ENCODE assay signal across 8 mouse cellular contexts in the genomic region with DNA sequence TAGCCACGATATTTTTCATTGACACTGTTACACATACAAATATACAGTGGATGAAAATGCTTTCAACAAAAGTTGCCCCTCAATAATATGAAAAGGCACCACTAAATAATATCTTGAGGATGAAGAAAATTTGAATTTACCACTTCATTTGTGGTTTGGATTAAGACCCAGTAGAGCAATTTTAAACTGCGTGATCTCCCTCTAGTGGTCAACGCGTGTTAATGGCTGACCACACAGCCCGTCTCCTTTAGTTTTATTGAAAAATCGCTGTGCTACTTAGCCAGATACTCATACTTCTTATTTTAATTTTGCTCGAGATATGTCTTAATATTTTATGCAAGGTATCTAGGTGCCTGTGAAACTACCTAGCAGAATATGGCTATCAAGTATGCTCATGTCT.
DNase-seq lines count a peak whose midpoint lies in the region; ATAC-seq and TF ChIP-seq lines count a peak whose summit lies in the region.

No protein-coding gene starts in this region.

- no peaks in the 10 kb centered on the region for H3K36me3 ChIP-seq in limb, embryonic 13.5 days

- intact Hi-C loops in left cerebral cortex, postnatal 14 days (cut with DNase I) = loop anchor here (2.0 to 10.0 kb wide), 4 partner anchors 67 to 449 kb away; partner anchors contain the start of gene Cntn1
- intact Hi-C loops in left cerebral cortex, postnatal 10 days (cut with DNase I) = loop anchor here (2.0 kb wide), 1 partner anchor 263 kb away; no protein-coding TSS in a partner anchor

- no peak overlapping the region for H3K4me3 ChIP-seq in cerebellum, adult 2 months (replicated peaks; ENCODE audit: insufficient read depth, low read depth, low read length)
- no peak overlapping the region for H3K4me3 ChIP-seq in limb, embryonic 13.5 days

- no peak for TF ChIP-seq POLR2A in cerebellum, adult 2 months (IDR thresholded peaks at IDR 0.05; ENCODE audit: borderline replicate concordance, insufficient read depth, low read length)

- H3K9me3 ChIP-seq in limb, embryonic 13.5 days = no peaks in the 10 kb centered on the region

- no peak overlapping the region for H3K9ac ChIP-seq in limb, embryonic 13.5 days

- H3K4me1 ChIP-seq in cerebellum, adult 2 months (ENCODE audit: control insufficient read depth, insufficient read depth, low read length) = no peaks in the 10 kb centered on the region
- peaks cover 3% of the 10 kb centered on the region; the same call in 1 of the 2 replicates for H3K4me1 ChIP-seq in limb, embryonic 13.5 days

- no peak overlapping the region for H3K4me2 ChIP-seq in limb, embryonic 13.5 days (replicated peaks)

- ATAC-seq in limb, embryonic 13.5 days (ENCODE audit: low FRiP score, low read depth) = 0 out of 2 replicates have a peak, but pooled peaks have one; percentile 24

- no peak overlapping the region for H3K27ac ChIP-seq in cerebellum, adult 2 months (ENCODE audit: insufficient read depth, low read length)
- no peak overlapping the region for H3K27ac ChIP-seq in limb, embryonic 13.5 days

- WGBS in cerebellum, adult 2 months = 19% methylated on average over 7 of the region's 7 CpGs
- 16% methylated on average over 7 of the region's 7 CpGs for WGBS in limb, embryonic 13.5 days

- peak; percentile 68 for TF ChIP-seq CTCF in cerebellum, adult 2 months (IDR thresholded peaks at IDR 0.05; ENCODE audit: borderline replicate concordance, insufficient read depth, low read depth, low read length)

- DNase-seq in cerebellum, adult 2 months = peak in 1 of 2 experiments; percentile 44
- DNase-seq in cerebellum, postnatal 36 days = no peak
- DNase-seq in left cerebral cortex, postnatal 14 days (ENCODE audit: low spot score in 2 of 2) = peak; percentile 24 to 35
- no peak for DNase-seq in left cerebral cortex, postnatal 10 days (ENCODE audit: extremely low spot score in 1 of 2, low spot score in 2 of 2)
- DNase-seq in adipocyte (ENCODE audit: low spot score) = peak; percentile 51
- no peak for DNase-seq in right cerebral cortex, postnatal 4 days
- DNase-seq in spleen, postnatal 36 days (ENCODE audit: low spot score in 2 of 2) = no peak

- H3K27me3 ChIP-seq in cerebellum, adult 2 months (ENCODE audit: control insufficient read depth, insufficient read depth, low read length) = no peaks in the 10 kb centered on the region
- no peaks in the 10 kb centered on the region for H3K27me3 ChIP-seq in limb, embryonic 13.5 days

Comparison
In these comparisons a context has a peak if more than half of its experiments do, and no peak if none do; other contexts are left out.
1. DNase-seq: peak in left cerebral cortex, postnatal 14 days (2 of 2) and adipocyte (single experiment); none in cerebellum, postnatal 36 days (0 of 2), left cerebral cortex, postnatal 10 days (0 of 2), right cerebral cortex, postnatal 4 days (single experiment) and spleen, postnatal 36 days (0 of 2).